Mouse (Mus musculus) forebrain, embryonic 15.5 days (tissue): ENCODE measurements around the gene Tnik. TPM values are rescaled to one million over a fixed set of nuclear protein-coding genes. Genes with fewer than 3 reads are reported as not detected.
A peak's percentile ranks its signal among the peaks of the same experiment; 100 is the strongest.

Experiments used
- ATAC-seq: fragments of 200-750 bp; cut with Nextera tagmentation; replicated peaks from 2 replicates; pipeline ENCODE4 v1.8.0; 2017; ENCODE audit warnings: mild to moderate bottlenecking, moderate TSS enrichment, moderate library complexity
- H3K27ac ChIP-seq: fragments of 300-500 bp; sonication (generic); replicated peaks from 2 replicates; pipeline ENCODE4 v1.5.1; 2015; ENCODE audit warnings: mild to moderate bottlenecking, inconsistent platforms
- H3K27me3 ChIP-seq: fragments of 300-500 bp; sonication (generic); 2 replicates; pipeline ENCODE4 v1.6.1; 2015; ENCODE audit warnings: inconsistent platforms
- H3K36me3 ChIP-seq: fragments of 300-500 bp; sonication (generic); 2 replicates; pipeline ENCODE4 v1.6.1; 2015; ENCODE audit warnings: mild to moderate bottlenecking, inconsistent platforms
- H3K4me1 ChIP-seq: fragments of 300-500 bp; sonication (generic); 2 replicates; pipeline ENCODE4 v1.6.1; 2015; ENCODE audit warnings: inconsistent platforms
- H3K4me2 ChIP-seq: fragments of 300-500 bp; sonication (generic); replicated peaks from 2 replicates; pipeline ENCODE4 v1.6.1; 2015; ENCODE audit warnings: mild to moderate bottlenecking, inconsistent platforms
- H3K4me3 ChIP-seq: fragments of 300-500 bp; sonication (generic); 2 replicates; pipeline ENCODE4 v1.5.1; 2015; ENCODE audit warnings: mild to moderate bottlenecking, inconsistent platforms
- H3K9ac ChIP-seq: fragments of 300-500 bp; sonication (generic); replicated peaks from 2 replicates; pipeline ENCODE4 v1.6.1; 2015; ENCODE audit warnings: mild to moderate bottlenecking, inconsistent platforms
- H3K9me3 ChIP-seq: fragments of 300-500 bp; sonication (generic); 2 replicates; pipeline ENCODE4 v1.6.1; 2016; ENCODE audit warnings: inconsistent platforms
- WGBS: fragments of 180-500 bp; shearing (Covaris S2); methylation state at CpG from one replicate; pipeline ENCODE4 v1.1.7; 2015; ENCODE audit warnings: mixed read lengths; 5-methylcytosine and 5-hydroxymethylcytosine counted together
- polyA plus RNA-seq: library from polyadenylated mRNA; unstranded; fragments of >200 nt; fragmentation: Nextera tagmentation; extraction: Ambion mirVana; gene quantifications from 2 replicates; pipeline ENCODE4 v1.2.1, GENCODE M21; 2015

Gene Tnik
- polyA plus RNA-seq, 1 experiment from 2014 or later, result 97.8 TPM

- 0 out of 2 replicates have a peak, but pooled peaks have one; percentile 41 for ATAC-seq
- H3K4me3 ChIP-seq, result no peak overlapping the region
These were observed 281.4 kb downstream of the Tnik start for GRCm38 (mm10) chr3:28544345-28544869.

GRCm38 (mm10) chr3:28547965-28548730 is 285.1 kb downstream of the Tnik start:
- no peaks in the 10 kb centered on the region for H3K36me3 ChIP-seq
- H3K4me2 ChIP-seq, result no peak overlapping the region
- H3K9me3 ChIP-seq, result no peaks in the 10 kb centered on the region
- peaks cover 41% of the 10 kb centered on the region for H3K4me1 ChIP-seq
- WGBS, result 71% methylated on average over 10 of the region's 10 CpGs
- no peaks in the 10 kb centered on the region for H3K27me3 ChIP-seq
- ATAC-seq, result no peak
- no peak overlapping the region for H3K9ac ChIP-seq
- H3K4me3 ChIP-seq, result no peak overlapping the region
- H3K27ac ChIP-seq, result no peak overlapping the region

More at GRCm38 (mm10) chr3:28544345-28544869, 281.4 kb downstream of the Tnik start:
- peaks cover 6% of the 10 kb centered on the region; the same call in 1 of the 2 replicates for H3K36me3 ChIP-seq
- no peak overlapping the region for H3K9ac ChIP-seq
- H3K9me3 ChIP-seq, result no peaks in the 10 kb centered on the region
- no peaks in the 10 kb centered on the region for H3K27me3 ChIP-seq
- WGBS, result 16% methylated on average over 11 of the region's 11 CpGs
- peaks cover 21% of the 10 kb centered on the region for H3K4me1 ChIP-seq
- peak overlapping the region; percentile 72 for H3K27ac ChIP-seq
- H3K4me2 ChIP-seq, result no peak overlapping the region

GRCm38 (mm10) chr3:28549391-28549790 is 286.4 kb downstream of the Tnik start:
- H3K27ac ChIP-seq, result peak overlapping the region; percentile 80; the same call in 1 of the 2 replicates
- H3K4me2 ChIP-seq, result no peak overlapping the region
- no peaks in the 10 kb centered on the region for H3K27me3 ChIP-seq
- ATAC-seq, result no peak
- H3K9me3 ChIP-seq, result no peaks in the 10 kb centered on the region
- WGBS, result 58% methylated on average over 6 of the region's 6 CpGs
- H3K4me3 ChIP-seq, result no peak overlapping the region
- H3K36me3 ChIP-seq, result no peaks in the 10 kb centered on the region
- 0 out of 2 replicates have a peak overlapping the region, but pooled peaks have one; percentile 4 for H3K9ac ChIP-seq
- H3K4me1 ChIP-seq, result peaks cover 36% of the 10 kb centered on the region

GRCm38 (mm10) chr3:28550497-28551093 is 287.6 kb downstream of the Tnik start:
- H3K27me3 ChIP-seq, result no peaks in the 10 kb centered on the region
- H3K4me3 ChIP-seq, result no peak overlapping the region
- no peak overlapping the region for H3K9ac ChIP-seq
- peaks cover 44% of the 10 kb centered on the region for H3K4me1 ChIP-seq
- peak; percentile 82 for ATAC-seq
- no peaks in the 10 kb centered on the region for H3K36me3 ChIP-seq
- H3K4me2 ChIP-seq, result no peak overlapping the region
- WGBS, result 31% methylated on average over 6 of the region's 6 CpGs
- peak overlapping the region; percentile 80 for H3K27ac ChIP-seq
- no peaks in the 10 kb centered on the region for H3K9me3 ChIP-seq

GRCm38 (mm10) chr3:28551756-28552155 is 288.7 kb downstream of the Tnik start:
- Histone ChIP-seq H3K4me2 (no peak overlapping the region), H3K36me3 (no peaks in the 10 kb centered on the region), H3K4me1 (peaks cover 50% of the 10 kb centered on the region), H3K4me3 (no peak overlapping the region), H3K27ac (peak overlapping the region; percentile 80), H3K9ac (no peak overlapping the region), H3K9me3 (no peaks in the 10 kb centered on the region), H3K27me3 (no peaks in the 10 kb centered on the region)
- 78% methylated on average over 1 of the region's 1 CpGs for WGBS
- ATAC-seq, result no peak

GRCm38 (mm10) chr3:28554934-28555333 is 291.9 kb downstream of the Tnik start:
- Histone ChIP-seq H3K27me3 (no peaks in the 10 kb centered on the region), H3K4me2 (no peak overlapping the region), H3K9ac (no peak overlapping the region), H3K9me3 (no peaks in the 10 kb centered on the region), H3K4me3 (no peak overlapping the region), H3K36me3 (no peaks in the 10 kb centered on the region), H3K4me1 (peaks cover 69% of the 10 kb centered on the region), H3K27ac (peak overlapping the region; percentile 55)
- no peak for ATAC-seq
- 53% methylated on average over 9 of the region's 9 CpGs for WGBS

- Histone ChIP-seq H3K4me2 (no peak overlapping the region), H3K27me3 (no peaks in the 10 kb centered on the region), H3K36me3 (no peaks in the 10 kb centered on the region), H3K27ac (peak overlapping the region; percentile 55), H3K9me3 (no peaks in the 10 kb centered on the region), H3K9ac (no peak overlapping the region), H3K4me3 (no peak overlapping the region), H3K4me1 (peaks cover 58% of the 10 kb centered on the region)
- 54% methylated on average over 7 of the region's 7 CpGs for WGBS
- no peak for ATAC-seq
These were observed 293.0 kb downstream of the Tnik start for GRCm38 (mm10) chr3:28555795-28556570.

GRCm38 (mm10) chr3:28558328-28558871 is 295.4 kb downstream of the Tnik start:
- Histone ChIP-seq H3K36me3 (no peaks in the 10 kb centered on the region), H3K4me1 (peaks cover 48% of the 10 kb centered on the region), H3K9me3 (no peaks in the 10 kb centered on the region), H3K9ac (no peak overlapping the region), H3K4me2 (no peak overlapping the region), H3K27ac (peak overlapping the region; percentile 87), H3K27me3 (no peaks in the 10 kb centered on the region), H3K4me3 (no peak overlapping the region)
- peak; percentile 88 for ATAC-seq
- 29% methylated on average over 4 of the region's 4 CpGs for WGBS

GRCm38 (mm10) chr3:28561408-28561807 is 298.4 kb downstream of the Tnik start:
- Histone ChIP-seq H3K36me3 (peaks cover 3% of the 10 kb centered on the region; the same call in 1 of the 2 replicates), H3K9ac (no peak overlapping the region), H3K27me3 (no peaks in the 10 kb centered on the region), H3K4me3 (no peak overlapping the region), H3K27ac (no peak overlapping the region), H3K4me2 (no peak overlapping the region), H3K9me3 (no peaks in the 10 kb centered on the region), H3K4me1 (peaks cover 41% of the 10 kb centered on the region)
- no peak for ATAC-seq
- WGBS, result 52% methylated on average over 4 of the region's 4 CpGs

- Histone ChIP-seq H3K27ac (0 out of 2 replicates have a peak overlapping the region, but pooled peaks have one; percentile 79), H3K4me1 (peaks cover 28% of the 10 kb centered on the region), H3K36me3 (peaks cover 11% of the 10 kb centered on the region; the same call in 1 of the 2 replicates), H3K4me2 (no peak overlapping the region), H3K9me3 (no peaks in the 10 kb centered on the region), H3K27me3 (no peaks in the 10 kb centered on the region), H3K4me3 (no peak overlapping the region), H3K9ac (no peak overlapping the region)
- 81% methylated on average over 10 of the region's 10 CpGs for WGBS
- ATAC-seq, result no peak
These were observed 299.8 kb downstream of the Tnik start for GRCm38 (mm10) chr3:28562612-28563332.
